Mouse (Mus musculus) gastrocnemius, postnatal 36 days (tissue): ENCODE data around the gene Kcnk4. TPM values are rescaled to one million over a fixed set of nuclear protein-coding genes. Genes with fewer than 3 reads are reported as not detected.
"Not testable (repeated sequence)": the region's sequence is repeated elsewhere in the genome, so short reads cannot be mapped to it uniquely, and the experiment has no call there.

Experiments
- DNase-seq, 2 experiments: peaks; one replicate each; pipeline ENCODE4 v3.0.0; 2022
- intact Hi-C: fragments of 180-260 bp; cut with DNase I; formaldehyde crosslinking; loops from one replicate; pipeline ENCODE4 v1.15.1; 2025
- microRNA-seq, 2 experiments: library from miRNA; unstranded; fragments of <30 nt; microRNA quantifications; one replicate each; pipeline ENCODE4 v1.2.0; 2021
- total RNA-seq, 2 experiments: library from RNA; stranded (reverse); gene quantifications; 2 replicates each; pipeline ENCODE4 v1.2.3; 2021

Gene Kcnk4
- total RNA-seq, 2 experiments from 2014 or later = not detected

DNA sequence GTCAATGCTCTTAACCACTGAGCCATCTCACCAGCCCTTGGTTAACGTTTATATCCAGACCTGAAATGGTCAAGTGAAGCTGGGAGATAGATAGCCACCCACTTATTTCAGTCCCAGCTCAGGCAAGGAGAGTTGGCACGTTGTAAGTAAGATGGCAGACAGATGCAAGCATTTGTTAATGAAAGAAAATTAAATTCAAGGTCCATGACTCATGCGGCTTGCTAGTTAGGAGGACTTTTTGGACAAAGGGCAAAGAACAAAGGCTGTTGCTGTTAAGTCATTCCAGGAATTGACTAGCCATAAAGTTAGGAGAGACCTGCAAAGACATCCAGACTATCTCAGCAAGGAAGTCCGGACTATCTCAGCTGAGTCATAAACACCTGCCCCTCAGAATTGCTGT lies 34.7 kb downstream of the Kcnk4 start:
- intact Hi-C loops = no loop called here
- DNase-seq = no peak

DNA sequence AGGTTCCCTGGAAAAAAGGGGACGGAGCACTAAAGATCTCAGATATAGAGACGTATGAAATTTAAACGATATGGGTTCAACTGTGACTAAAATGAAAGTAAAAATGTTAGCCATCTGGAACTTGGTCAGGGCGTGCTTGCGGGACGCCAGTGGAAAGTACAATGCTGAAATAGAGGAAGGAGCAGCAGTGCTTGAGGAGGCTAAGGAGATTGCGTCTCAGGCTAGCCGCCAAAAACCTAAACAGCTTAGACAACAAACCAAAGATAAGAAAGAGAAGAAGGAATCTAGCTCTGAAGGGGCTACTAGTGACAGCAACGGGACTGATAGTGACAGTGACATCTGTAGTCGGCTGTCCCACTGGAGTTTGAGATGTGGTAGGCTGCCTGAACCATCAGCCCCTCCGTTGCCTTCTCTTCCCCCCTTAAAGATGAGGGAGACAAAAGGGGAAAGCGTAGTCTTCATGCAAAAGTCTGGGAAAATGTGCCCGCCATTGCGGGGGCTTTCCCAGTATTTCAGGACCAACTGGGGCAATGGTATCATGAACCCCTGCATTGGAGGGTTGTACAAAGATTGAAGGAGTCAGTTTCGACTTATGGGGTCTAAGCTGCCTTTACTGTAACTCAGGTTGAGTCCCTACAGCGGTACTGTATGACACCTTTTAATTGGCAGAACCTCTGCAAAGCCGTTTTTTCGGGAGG lies 38.6 kb downstream of the Kcnk4 start:
- intact Hi-C loops, DNase-seq: not testable (repeated sequence)

DNA sequence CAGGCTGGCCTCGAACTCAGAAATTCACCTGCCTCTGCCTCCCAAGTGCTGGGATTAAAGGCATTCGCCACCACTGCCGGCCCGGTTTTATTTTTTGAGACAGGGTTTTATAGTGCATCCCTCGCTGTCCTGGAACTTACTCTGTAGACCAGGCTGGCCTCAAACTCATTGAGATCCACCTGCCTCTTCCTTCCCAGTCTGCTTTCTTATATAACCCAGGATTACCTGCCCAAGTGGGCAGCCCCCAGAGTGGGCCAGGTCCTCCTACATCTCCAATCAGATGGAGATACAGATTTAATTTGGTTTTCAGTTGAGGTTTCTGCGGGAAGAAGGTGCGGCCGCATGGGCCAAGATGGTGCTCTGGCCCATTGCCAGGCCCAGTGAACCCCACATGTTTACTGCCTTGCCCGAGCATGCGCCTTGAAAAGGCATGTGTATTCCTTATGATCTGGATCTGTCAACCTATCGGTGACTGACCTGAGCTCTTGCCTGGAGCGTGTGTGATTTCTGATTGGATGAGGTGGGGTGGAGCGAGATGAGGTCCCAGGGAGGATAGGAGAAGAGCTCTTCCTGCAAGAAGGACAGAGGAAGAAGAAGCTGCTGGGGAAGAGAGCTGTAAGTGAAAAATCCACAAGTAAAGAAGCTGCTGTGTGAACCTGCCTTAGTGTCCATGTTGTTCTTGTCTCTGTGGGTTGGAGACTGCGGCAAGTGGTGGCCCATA lies 40.4 kb downstream of the Kcnk4 start:
- intact Hi-C loops = no loop called here
- no peak for DNase-seq

DNA sequence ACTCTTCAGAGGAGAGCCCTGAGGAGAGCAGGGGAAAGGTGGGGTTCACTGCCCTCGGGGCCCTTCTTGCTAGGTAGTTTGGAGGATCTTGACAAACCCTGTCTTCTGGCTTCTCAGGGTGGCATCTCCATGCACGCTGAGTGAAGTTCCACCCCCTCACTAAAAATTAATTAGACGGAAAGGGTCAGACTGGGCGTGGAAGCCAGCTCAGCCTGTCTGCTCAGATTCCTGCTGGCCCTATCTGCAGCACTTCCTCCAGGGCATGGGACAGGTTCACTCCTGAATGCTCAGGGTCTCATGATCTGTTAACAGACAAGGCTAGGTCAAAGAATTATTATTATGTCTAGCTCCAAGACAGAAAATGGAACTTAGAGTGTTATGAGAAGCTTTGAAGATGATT lies 41.8 kb downstream of the Kcnk4 start:
- no peak for DNase-seq
- intact Hi-C loops = no loop called here

DNA sequence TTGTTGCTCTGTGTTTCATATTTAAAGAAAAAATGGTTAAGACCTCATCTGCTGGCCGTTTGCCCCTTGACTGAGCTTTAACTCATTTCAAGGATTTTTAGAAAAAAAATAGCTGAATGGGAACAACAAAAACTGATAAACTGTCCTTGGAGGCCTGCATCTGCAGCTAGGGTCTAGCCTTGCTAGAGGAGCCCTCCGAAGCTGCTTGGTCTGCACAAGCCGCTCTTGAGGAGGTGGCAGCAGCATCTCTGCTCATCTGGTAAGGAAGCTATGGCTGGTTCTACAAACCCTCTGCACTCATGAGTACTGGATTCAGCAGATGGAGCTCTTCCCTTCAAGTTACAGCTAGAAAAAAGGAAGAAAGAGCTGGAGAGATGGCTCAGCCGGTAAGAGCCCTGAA lies 56.4 kb downstream of the Kcnk4 start:
- no peak for DNase-seq
- intact Hi-C loops = no loop called here

DNA sequence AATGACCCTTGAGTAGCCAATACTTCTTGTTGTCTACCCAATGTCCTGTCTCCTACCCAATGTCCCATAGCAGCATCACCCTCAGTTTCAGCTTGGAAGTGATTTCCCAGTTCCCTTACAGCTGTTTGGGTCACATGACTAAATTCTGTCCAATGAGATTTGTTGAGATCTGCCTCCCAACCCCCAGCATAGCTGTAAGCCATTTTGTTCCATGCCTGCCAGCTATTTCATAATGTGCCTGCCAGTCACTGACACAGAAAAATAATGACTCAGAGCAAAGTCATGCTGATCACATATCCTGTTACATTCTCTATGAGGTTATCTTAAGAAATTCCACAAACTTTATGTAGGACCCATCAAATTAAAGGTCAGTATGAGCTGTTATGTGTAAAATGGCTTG lies 57.5 kb downstream of the Kcnk4 start:
- intact Hi-C loops = no loop called here

DNA sequence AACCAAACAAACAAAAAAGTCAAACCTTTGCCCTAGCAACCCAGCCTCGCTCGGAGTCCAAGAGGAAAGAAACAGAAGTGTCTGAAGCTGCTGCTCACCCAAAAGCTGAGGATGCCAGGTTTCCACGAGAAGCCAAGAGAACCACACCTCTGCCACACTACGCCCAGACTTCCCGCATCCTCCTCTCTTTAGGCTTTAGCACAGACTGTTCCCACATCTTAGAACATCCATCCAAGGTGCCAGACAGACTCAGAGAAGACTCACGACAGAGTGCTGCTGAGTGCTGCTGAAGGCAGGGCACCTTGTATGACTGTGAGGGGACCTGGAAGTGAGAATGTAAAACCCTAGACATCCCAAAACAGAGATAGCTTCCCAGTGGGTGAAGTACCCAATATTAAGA lies 58.5 kb downstream of the Kcnk4 start:
- intact Hi-C loops = no loop called here
- DNase-seq = no peak

More for the DNA sequence above, 57.5 kb downstream of the Kcnk4 start:
- no peak for DNase-seq

DNA sequence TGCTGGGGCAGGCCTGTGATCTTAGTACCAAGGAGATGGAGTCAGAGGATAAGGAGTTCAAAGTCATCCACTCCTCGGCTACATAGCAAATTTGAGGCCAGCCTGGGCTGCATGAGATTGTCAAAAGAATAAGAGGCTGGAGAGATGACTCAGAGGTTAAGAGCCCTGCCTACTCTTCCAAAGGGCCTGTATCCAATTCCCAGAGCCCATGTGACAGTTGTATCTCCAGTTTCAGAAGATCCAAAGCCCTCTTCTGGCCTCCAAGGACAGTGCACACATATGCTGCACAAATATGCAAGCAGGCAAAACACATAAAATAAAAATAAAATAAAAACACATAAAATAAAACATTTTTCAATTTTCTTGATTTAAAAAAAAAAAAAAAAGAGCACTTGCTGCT lies 60.1 kb downstream of the Kcnk4 start:
- intact Hi-C loops = no loop called here
- DNase-seq = no peak

Small RNAs within 50 kb of the gene (microRNA-seq; reads per million reads assigned to microRNA genes)
- gene Mir6990 = 1.5 to 2.1 reads per million in 2 experiments

Other genes with a start within 250 kb of the Kcnk4 start
- gene Rps6ka4, start 93.9 kb downstream of the Kcnk4 start, total RNA-seq = 1 to 10 TPM; 8.1 to 8.5 TPM
- under 1 TPM; 0.37 to 0.56 TPM for gene Ccdc88b, start 76.3 kb downstream of the Kcnk4 start, total RNA-seq
- 10 to 100 TPM; 31.7 to 38.8 TPM for gene Trmt112, start 24.8 kb downstream of the Kcnk4 start, total RNA-seq
- gene Prdx5, start 24.4 kb downstream of the Kcnk4 start, total RNA-seq = 100 to 1,000 TPM; 204 to 205 TPM
- 10 to 100 TPM; 84.3 to 85.3 TPM for gene Esrra, start 12.7 kb downstream of the Kcnk4 start, total RNA-seq
- not detected for gene Catsperz, start 9.1 kb downstream of the Kcnk4 start, total RNA-seq
- 10 to 100 TPM; 10.7 to 14.1 TPM for gene Bad, start 7.3 kb upstream of the Kcnk4 start, total RNA-seq
- gene Gpr137, start 8.0 kb upstream of the Kcnk4 start, total RNA-seq = 1 to 10 TPM; 9.4 to 9.7 TPM
- 100 to 1,000 TPM; 105 to 128 TPM for gene Ppp1r14b, start 40.5 kb upstream of the Kcnk4 start, total RNA-seq
- 10 to 100 TPM in 1 of 2 experiments, 1 to 10 TPM in 1; 8.1 to 10.7 TPM for gene Plcb3, start 42.0 kb upstream of the Kcnk4 start, total RNA-seq
- 10 to 100 TPM in 1 of 2 experiments, 1 to 10 TPM in 1; 7.5 to 11.6 TPM for gene Fkbp2, start 46.0 kb upstream of the Kcnk4 start, total RNA-seq
- 100 to 1,000 TPM; 140 to 153 TPM for gene Vegfb, start 53.1 kb upstream of the Kcnk4 start, total RNA-seq
- 10 to 100 TPM; 31.1 to 36.4 TPM for gene Dnajc4, start 58.1 kb upstream of the Kcnk4 start, total RNA-seq
- gene Nudt22, start 61.6 kb upstream of the Kcnk4 start, total RNA-seq = 10 to 100 TPM; 11.4 to 16.5 TPM
- 10 to 100 TPM; 21.0 to 23.2 TPM for gene Trpt1, start 61.6 kb upstream of the Kcnk4 start, total RNA-seq
- 1 to 10 TPM; 1.1 to 1.5 TPM for gene Fermt3, start 85.0 kb upstream of the Kcnk4 start, total RNA-seq
- gene Stip1, start 105.5 kb upstream of the Kcnk4 start, total RNA-seq = 10 to 100 TPM; 80.7 to 91.9 TPM
- gene Macrod1, start 122.3 kb upstream of the Kcnk4 start, total RNA-seq = 100 to 1,000 TPM; 240 to 280 TPM
- under 1 TPM; 0.36 to 0.49 TPM for gene Flrt1, start 171.2 kb upstream of the Kcnk4 start, total RNA-seq